Mouse (Mus musculus): ENCODE measurements around the gene Furin.
A peak's percentile ranks its signal among the peaks of the same experiment; 100 is the strongest.

Furin gene

GRCm38 (mm10) chr7:80341793-80342192 is 63.4 kb downstream of the Furin start:
- DNase-seq (ENCODE audit: low spot score in 2 of 2) = no peak

- DNase-seq (ENCODE audit: low spot score in 2 of 2) = peak; percentile 60 to 72
Observed at GRCm38 (mm10) chr7:80340793-80341192, 64.4 kb downstream of the Furin start, which contains the start of gene Unc45a. Unc45a (minus strand) TSS chr7:80341005.

GRCm38 (mm10) chr7:80339793-80340628 is 65.2 kb downstream of the Furin start:
- DNase-seq (ENCODE audit: low spot score in 2 of 2) = peak; percentile 96 to 98

GRCm38 (mm10) chr7:80339371-80339770 is 65.9 kb downstream of the Furin start:
- DNase-seq (ENCODE audit: low spot score in 2 of 2) = peak in 1 of 2 experiments; percentile 15
